Mouse (Mus musculus) naive thymus-derived CD4-positive, alpha-beta T cell, adult 2 months (primary cell): ENCODE measurements around the gene Pex1.
"Not testable (repeated sequence)": the region's sequence is repeated elsewhere in the genome, so short reads cannot be mapped to it uniquely, and the experiment has no call there.

Experiments used
- DNase-seq: peaks from one replicate; pipeline ENCODE4 v3.0.0-alpha.2; 2011; ENCODE audit warnings: low read depth

The Pex1 gene

GRCm38 (mm10) chr5:3595693-3596398, at the start of gene Pex1:
Gene Pex1 (plus strand): TSS chr5:3596066.
- peak; percentile 96 for DNase-seq

- no peak for DNase-seq
These were observed 49.6 kb upstream of the Pex1 start for GRCm38 (mm10) chr5:3546226-3546625.

- DNase-seq, result no peak
These were observed 44.4 kb upstream of the Pex1 start for GRCm38 (mm10) chr5:3551481-3551880.

GRCm38 (mm10) chr5:3554198-3554597, 41.7 kb upstream of the Pex1 start:
- DNase-seq, result no peak

GRCm38 (mm10) chr5:3571266-3571665, 24.6 kb upstream of the Pex1 start, which contains the start of gene 1700109H08Rik:
Gene 1700109H08Rik (plus strand): TSS chr5:3571566.
- no peak for DNase-seq

- DNase-seq, result no peak
These were observed 21.0 kb upstream of the Pex1 start for GRCm38 (mm10) chr5:3574825-3575224.

GRCm38 (mm10) chr5:3577939-3578338, 17.9 kb upstream of the Pex1 start:
- no peak for DNase-seq

GRCm38 (mm10) chr5:3579066-3579465, 16.8 kb upstream of the Pex1 start:
- DNase-seq, result no peak

GRCm38 (mm10) chr5:3596399-3596766, 517 bp downstream of the Pex1 start, which contains the start of gene Rbm48:
Gene Rbm48 (minus strand): TSS chr5:3596585.
- no peak for DNase-seq

- DNase-seq, result no peak
These were observed 1.3 kb downstream of the Pex1 start for GRCm38 (mm10) chr5:3597171-3597570.

- DNase-seq, result no peak
These were observed 2.9 kb downstream of the Pex1 start for GRCm38 (mm10) chr5:3598766-3599165.

- no peak for DNase-seq
These were observed 4.4 kb downstream of the Pex1 start for GRCm38 (mm10) chr5:3600298-3600697.

GRCm38 (mm10) chr5:3600790-3601189, 4.9 kb downstream of the Pex1 start:
- no peak for DNase-seq

GRCm38 (mm10) chr5:3607114-3607513, 11.2 kb downstream of the Pex1 start:
- DNase-seq, result no peak

GRCm38 (mm10) chr5:3609241-3609640, 13.4 kb downstream of the Pex1 start:
- no peak for DNase-seq

- not testable (repeated sequence) for DNase-seq
These were observed 16.0 kb downstream of the Pex1 start for GRCm38 (mm10) chr5:3611835-3612234.

- no peak for DNase-seq
These were observed 24.6 kb downstream of the Pex1 start for GRCm38 (mm10) chr5:3620486-3620885.

- no peak for DNase-seq
These were observed 34.2 kb downstream of the Pex1 start for GRCm38 (mm10) chr5:3630055-3630454.

- no peak for DNase-seq
These were observed 35.8 kb downstream of the Pex1 start for GRCm38 (mm10) chr5:3631512-3632271.

GRCm38 (mm10) chr5:3632285-3632684, 36.4 kb downstream of the Pex1 start:
- DNase-seq, result no peak

- no peak for DNase-seq
These were observed 37.4 kb downstream of the Pex1 start for GRCm38 (mm10) chr5:3633315-3633714.

- peak; percentile 18 for DNase-seq
These were observed 38.1 kb downstream of the Pex1 start for GRCm38 (mm10) chr5:3633951-3634350.

GRCm38 (mm10) chr5:3635286-3635685, 39.4 kb downstream of the Pex1 start:
- DNase-seq, result no peak
